Mouse (Mus musculus) gastrocnemius, postnatal 14 days (tissue): ENCODE results near the gene Ece1. TPM values are rescaled to one million over a fixed set of nuclear protein-coding genes. Genes with fewer than 3 reads are reported as not detected.
"Not testable (repeated sequence)": the region's sequence is repeated elsewhere in the genome, so short reads cannot be mapped to it uniquely, and the experiment has no call there.

Source experiments
- DNase-seq: peaks from one replicate; pipeline ENCODE4 v3.0.0; 2021; ENCODE audit warnings: mixed read lengths
- intact Hi-C: fragments of 180-260 bp; cut with DNase I; formaldehyde crosslinking; loops from one replicate; pipeline ENCODE4 v1.15.1; 2025; ENCODE audit warnings: low total_unique reads
- total RNA-seq, 2 experiments: library from RNA; stranded (reverse); gene quantifications; 2 replicates each; pipeline ENCODE4 v1.2.3; 2021

Ece1 gene
- total RNA-seq, 2 experiments from 2014 or later: 50.0 to 57.7 TPM

DNA sequence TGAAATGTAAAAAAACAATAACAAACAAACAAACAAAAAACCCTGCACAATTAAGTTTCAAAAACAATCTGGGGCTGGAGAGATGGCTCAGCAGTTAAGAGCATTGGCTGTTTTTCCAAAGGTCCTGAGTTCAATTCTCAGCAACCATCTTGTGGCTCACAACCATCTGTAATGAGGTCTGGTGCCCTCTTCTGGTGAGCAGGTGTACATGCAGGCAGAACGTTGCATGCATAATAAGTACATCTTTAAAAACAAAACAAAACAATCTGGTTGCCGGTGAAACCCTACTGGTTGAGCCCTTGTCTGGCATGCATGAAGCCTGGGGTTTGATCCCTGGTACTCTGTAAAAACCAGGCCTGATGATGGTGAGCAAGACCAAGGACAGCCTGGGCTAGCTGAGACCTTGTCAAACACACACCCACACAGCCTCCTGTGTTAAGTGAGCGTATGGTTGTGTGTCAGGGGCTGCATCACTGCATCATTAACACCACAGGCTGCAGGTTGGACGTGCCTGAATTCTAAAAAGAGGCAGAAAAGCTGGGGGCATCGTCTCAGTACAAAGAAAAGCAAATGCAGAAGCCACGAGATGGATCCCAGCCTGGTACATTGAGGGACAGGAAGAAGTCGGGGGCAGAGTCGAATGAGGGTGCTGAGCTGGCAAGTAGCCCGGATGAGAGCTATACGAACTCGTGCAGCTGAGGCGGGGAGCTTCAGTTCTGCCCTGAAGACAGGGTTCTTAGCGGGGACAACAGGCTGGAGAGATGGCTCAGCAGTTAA is 98.0 kb downstream of the Ece1 start:
- no peak for DNase-seq
- intact Hi-C loops: loop anchor here (10.0 kb wide), 3 partner anchors 145 to 225 kb away; no protein-coding TSS in a partner anchor

DNA sequence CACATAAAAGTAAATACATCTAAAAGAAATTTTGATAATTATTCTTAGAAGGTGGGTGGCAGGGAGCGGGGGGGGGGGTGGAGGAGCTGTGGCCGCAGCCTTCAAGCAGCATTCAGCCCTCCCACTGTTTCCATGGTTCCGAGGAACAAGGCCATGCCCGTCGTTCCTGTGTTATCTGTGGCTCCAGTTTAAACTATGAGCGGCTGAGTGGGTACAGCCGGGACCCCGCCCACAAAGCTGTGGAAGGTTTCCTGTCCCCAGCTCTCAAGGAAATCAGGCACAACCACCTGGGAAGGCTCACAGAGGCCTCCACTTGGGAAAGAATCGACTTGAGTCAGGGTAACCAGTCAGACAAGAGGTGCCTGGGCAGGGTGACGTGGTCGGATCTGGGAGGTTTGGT is 98.7 kb downstream of the Ece1 start:
- DNase-seq: no peak
- intact Hi-C loops: loop anchor here (10.0 kb wide), 2 partner anchors 144 to 204 kb away; no protein-coding TSS in a partner anchor

DNA sequence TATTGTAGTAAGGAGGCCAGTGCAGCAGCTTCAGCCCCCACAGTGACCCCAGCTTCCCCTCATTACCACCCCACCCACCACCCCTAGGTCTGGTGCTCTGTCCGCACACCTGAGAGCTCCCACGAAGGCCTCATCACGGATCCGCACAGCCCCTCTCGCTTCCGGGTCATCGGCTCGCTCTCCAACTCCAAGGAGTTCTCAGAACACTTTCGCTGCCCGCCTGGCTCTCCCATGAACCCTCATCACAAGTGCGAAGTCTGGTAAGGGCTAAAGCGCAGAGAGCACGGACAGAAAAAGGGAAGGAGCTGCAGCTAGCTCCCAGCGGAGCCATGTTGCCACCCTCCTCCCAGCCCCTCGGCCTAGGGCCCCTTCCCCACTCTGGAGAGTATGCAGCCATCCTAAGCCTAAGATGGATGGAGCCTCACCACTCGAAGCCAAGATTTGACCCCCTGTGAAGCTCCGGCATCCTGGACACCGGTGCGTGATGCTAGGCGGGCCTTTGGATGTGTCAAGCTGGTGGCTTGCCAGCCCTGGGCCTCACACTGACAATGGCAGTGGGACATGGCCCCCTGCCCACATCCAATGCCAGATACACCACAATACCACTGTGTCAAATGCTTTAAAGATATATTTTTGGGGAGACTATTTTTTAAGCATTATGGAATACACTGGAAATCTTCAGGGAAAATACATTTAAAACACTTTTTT is 100.8 kb downstream of the Ece1 start:
- no peak for DNase-seq
- intact Hi-C loops: loop anchor here (10.0 kb wide), 2 partner anchors 142 to 202 kb away; no protein-coding TSS in a partner anchor

- no peak for DNase-seq
- intact Hi-C loops: loop anchor here (10.0 kb wide), 2 partner anchors 141 to 201 kb away; no protein-coding TSS in a partner anchor
These were observed 101.4 kb downstream of the Ece1 start for GRCm38 (mm10) chr4:137963431-137963830.

GRCm38 (mm10) chr4:137963881-137964584 is 102.0 kb downstream of the Ece1 start:
- DNase-seq: peak; percentile 89
- intact Hi-C loops: loop anchor here (10.0 kb wide), 2 partner anchors 141 to 201 kb away; no protein-coding TSS in a partner anchor

- DNase-seq: no peak
- intact Hi-C loops: loop anchor here (10.0 kb wide), 2 partner anchors 140 to 200 kb away; no protein-coding TSS in a partner anchor
These were observed 102.5 kb downstream of the Ece1 start for GRCm38 (mm10) chr4:137964585-137964930.

GRCm38 (mm10) chr4:137968203-137968602 is 106.2 kb downstream of the Ece1 start:
- intact Hi-C loops: loop anchor here (10.0 kb wide), 2 partner anchors 137 to 197 kb away; no protein-coding TSS in a partner anchor
- peak; percentile 64 for DNase-seq

DNA sequence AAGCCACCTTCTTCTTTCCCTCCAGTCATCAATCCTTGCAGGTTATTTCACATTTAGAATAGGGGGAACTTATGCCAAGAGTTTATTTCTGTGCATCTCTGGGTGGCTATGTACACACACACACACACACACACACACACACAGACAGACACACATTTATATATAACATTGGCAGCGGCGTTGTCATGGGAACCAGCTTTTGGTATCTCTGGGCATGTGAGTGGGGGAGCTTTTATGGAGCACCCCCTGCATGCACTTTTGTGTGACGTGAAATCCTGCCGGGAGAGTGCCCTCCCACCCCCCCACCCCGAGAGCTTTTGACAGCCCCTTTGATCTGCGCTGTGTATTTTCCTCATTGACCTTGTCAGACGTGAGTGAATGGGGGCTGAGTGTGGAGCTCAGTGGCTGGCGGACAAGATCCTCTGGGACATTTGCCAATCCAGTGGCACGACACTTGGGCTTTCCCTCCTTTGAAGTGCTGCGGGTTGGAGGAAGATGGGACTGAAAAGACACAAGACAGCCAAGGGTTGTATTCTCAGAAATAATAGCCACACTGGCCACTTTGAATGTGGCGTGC is 108.7 kb downstream of the Ece1 start:
- DNase-seq, intact Hi-C loops: not testable (repeated sequence)

DNA sequence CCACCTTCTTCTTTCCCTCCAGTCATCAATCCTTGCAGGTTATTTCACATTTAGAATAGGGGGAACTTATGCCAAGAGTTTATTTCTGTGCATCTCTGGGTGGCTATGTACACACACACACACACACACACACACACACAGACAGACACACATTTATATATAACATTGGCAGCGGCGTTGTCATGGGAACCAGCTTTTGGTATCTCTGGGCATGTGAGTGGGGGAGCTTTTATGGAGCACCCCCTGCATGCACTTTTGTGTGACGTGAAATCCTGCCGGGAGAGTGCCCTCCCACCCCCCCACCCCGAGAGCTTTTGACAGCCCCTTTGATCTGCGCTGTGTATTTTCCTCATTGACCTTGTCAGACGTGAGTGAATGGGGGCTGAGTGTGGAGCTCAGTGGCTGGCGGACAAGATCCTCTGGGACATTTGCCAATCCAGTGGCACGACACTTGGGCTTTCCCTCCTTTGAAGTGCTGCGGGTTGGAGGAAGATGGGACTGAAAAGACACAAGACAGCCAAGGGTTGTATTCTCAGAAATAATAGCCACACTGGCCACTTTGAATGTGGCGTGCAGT is 112.9 kb downstream of the Ece1 start:
- intact Hi-C loops, DNase-seq: not testable (repeated sequence)

GRCm38 (mm10) chr4:137979066-137979644 is 117.1 kb downstream of the Ece1 start:
- DNase-seq, intact Hi-C loops: not testable (repeated sequence)

- intact Hi-C loops: no loop called here
These were observed 120.8 kb downstream of the Ece1 start for GRCm38 (mm10) chr4:137982869-137983268.

GRCm38 (mm10) chr4:137984212-137984611 is 122.2 kb downstream of the Ece1 start:
- intact Hi-C loops: no loop called here

More at GRCm38 (mm10) chr4:137982869-137983268, 120.8 kb downstream of the Ece1 start:
- DNase-seq: no peak

GRCm38 (mm10) chr4:137984746-137985145 is 122.7 kb downstream of the Ece1 start:
- DNase-seq: no peak
- intact Hi-C loops: no loop called here

More at GRCm38 (mm10) chr4:137984212-137984611, 122.2 kb downstream of the Ece1 start:
- DNase-seq: peak; percentile 69

- intact Hi-C loops: no loop called here
- no peak for DNase-seq
These were observed 127.4 kb downstream of the Ece1 start for GRCm38 (mm10) chr4:137989426-137989825.

DNA sequence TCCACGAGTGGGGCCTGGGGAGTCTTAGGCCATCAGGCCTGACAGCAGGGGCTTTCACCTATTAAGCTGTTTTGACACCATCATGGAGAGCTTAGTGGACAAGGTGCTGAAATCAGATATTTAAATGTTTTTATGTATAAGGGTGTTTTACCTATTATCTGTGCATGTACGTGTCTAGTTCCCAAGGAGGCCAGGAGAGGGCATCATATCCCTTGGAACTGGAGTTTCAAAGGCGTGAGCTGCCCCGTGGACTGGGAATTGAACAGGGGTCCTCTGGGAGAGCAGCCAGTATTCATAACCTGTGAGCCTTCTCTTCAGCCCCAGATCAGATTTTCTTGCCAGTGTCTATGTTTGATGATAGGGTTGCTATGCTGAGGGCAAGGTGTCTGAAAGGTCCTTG is 128.4 kb downstream of the Ece1 start:
- no peak for DNase-seq
- intact Hi-C loops: no loop called here

- intact Hi-C loops: no loop called here
These were observed 129.2 kb downstream of the Ece1 start for GRCm38 (mm10) chr4:137991240-137991639.

DNA sequence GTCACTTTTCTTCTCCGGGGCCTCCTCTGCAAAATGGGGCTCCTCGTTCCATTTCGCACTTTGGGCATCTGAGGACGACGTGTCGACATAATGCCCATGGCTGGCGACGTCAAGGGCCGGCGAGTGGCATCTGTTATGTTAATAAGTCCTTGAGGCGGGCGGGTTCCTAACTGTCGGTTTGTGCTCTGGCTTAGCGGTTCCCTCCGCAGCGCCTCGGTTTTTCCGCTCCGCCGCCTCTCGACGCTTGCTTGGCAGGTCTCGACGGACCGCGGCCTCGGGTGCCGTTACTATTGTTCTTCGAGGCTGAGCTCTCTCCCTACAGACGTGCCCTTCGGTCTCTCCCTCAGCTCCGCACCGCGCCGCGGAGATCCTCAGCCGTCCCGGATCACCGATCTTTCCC is 130.9 kb downstream of the Ece1 start, which contains the start of gene Eif4g3:
Gene Eif4g3 (plus strand): TSS at position 133 of the 400 bp plus-strand sequence.
- intact Hi-C loops: no loop called here
- no peak for DNase-seq

More at GRCm38 (mm10) chr4:137991240-137991639, 129.2 kb downstream of the Ece1 start:
- DNase-seq: no peak

DNA sequence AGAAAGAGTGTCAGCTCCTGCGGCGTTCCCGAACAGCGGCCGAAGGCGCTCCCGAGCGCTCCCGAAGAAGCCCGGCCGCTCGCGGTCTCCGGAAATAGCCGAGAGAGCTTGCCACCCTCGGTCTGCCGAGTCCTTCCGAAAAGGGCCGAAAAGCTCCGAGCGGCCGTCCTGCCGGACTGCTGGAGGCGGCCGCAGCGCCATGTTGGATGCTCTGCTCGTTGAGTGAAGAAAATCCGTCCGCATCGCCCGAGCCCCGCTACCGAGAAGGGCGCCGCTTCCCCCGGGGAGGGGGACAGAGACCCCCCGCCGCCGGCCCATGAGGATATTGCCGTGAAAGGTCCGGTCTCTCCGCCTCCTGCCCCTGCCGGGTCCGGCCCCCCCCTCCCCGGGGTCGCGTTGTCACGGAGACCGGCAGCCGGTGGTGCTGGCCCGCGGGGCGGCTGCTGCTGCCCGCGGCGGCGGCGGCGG is 131.3 kb downstream of the Ece1 start:
- intact Hi-C loops: no loop called here
- peak; percentile 100 for DNase-seq
